Mouse (Mus musculus): ENCODE results near the gene Glp2r.

DNA sequence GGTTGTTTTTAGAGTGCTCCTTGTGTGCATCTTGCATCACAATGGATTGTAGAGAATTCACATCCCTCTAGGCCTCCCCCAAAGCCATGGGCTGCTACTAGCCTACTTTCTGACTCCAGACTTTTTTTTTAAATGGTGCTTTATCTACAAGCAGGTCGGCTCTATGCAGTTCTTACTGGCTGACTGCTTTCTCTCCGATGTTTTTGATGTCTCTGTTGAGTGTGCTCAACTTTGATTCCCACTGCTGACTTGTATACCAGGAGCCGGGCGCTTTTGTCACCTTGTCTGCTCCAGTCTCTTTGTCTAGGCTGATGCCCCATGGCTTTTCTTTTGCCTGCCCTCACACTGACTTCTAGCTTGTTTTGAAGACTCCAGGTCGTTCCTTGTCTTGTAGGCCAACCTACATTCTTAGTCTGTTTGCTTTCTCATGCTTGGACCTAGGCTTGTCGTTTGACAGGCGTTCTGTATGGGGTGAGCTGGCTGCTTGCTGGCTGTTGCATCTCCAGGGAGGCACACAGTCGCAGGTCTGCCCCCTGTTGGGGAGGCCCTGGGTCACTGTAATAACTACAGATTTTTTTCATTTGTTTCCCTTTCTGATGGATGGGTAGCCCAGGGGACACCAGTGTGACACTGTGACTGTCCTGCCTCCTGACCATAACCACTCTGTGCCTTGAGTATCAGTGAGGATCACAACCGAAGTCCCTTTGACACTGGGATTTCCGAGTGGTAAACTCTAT is 120.8 kb downstream of the Glp2r start:
- TF ChIP-seq ZC3H11A (IDR thresholded peaks at IDR 0.05; ENCODE audit: borderline replicate concordance, low read depth, low read length) (no peak), CHD2 (IDR thresholded peaks at IDR 0.05; ENCODE audit: low read depth, low read length) (no peak), HCFC1 (IDR thresholded peaks at IDR 0.05; ENCODE audit: borderline replicate concordance, insufficient read depth, low read length) (no peak), ZNF384 (IDR thresholded peaks at IDR 0.05; ENCODE audit: low read depth, low read length) (no peak), MAFK (IDR thresholded peaks at IDR 0.05; ENCODE audit: insufficient read depth, low read depth, low read length) (no peak)

Data from ES-E14 (cell line).